Mouse (Mus musculus) ES-E14 (cell line): ENCODE results near the gene Tspo2. TPM values are rescaled to one million over a fixed set of nuclear protein-coding genes. Genes with fewer than 3 reads are reported as not detected.

Experiments
- DNase-seq: peaks from one replicate; pipeline ENCODE4 v3.0.0-alpha.2; 2013; ENCODE audit warnings: low read depth, low spot score
- H3K27ac ChIP-seq: 2 replicates; pipeline ENCODE4 v1.5.1; 2012; ENCODE audit warnings: low read depth, mild to moderate bottlenecking, low read length, moderate library complexity, mixed read lengths; ENCODE audit not compliant: poor library complexity, insufficient read depth, severe bottlenecking
- H3K36me3 ChIP-seq: 2 replicates; pipeline ENCODE4 v1.6.1; 2012; ENCODE audit warnings: mild to moderate bottlenecking, low read length, moderate library complexity, mixed read lengths; ENCODE audit not compliant: control insufficient read depth, poor library complexity, insufficient read depth, severe bottlenecking
- H3K4me1 ChIP-seq, 2 experiments: fragments of 150-350 bp in 1 of 2; sonication (generic) in 1 of 2; 2 replicates each; pipeline ENCODE4 v1.6.1; 2012; ENCODE audit warnings: low read length in 2 of 2, mild to moderate bottlenecking in 1 of 2, mixed read lengths in 1 of 2; ENCODE audit not compliant: control insufficient read depth in 2 of 2, insufficient read depth in 2 of 2, poor library complexity in 1 of 2
- H3K4me3 ChIP-seq, 2 experiments: fragments of 150-350 bp in 1 of 2; sonication (generic) in 1 of 2; 2 replicates each; pipeline ENCODE4 v1.5.1; 2012; ENCODE audit warnings: low read length in 2 of 2, low read depth in 1 of 2, mild to moderate bottlenecking in 1 of 2, mixed read lengths in 1 of 2; ENCODE audit not compliant: insufficient read depth in 1 of 2, poor library complexity in 1 of 2, severe bottlenecking in 1 of 2
- H3K9ac ChIP-seq: 2 replicates; pipeline ENCODE4 v1.6.1; 2012; ENCODE audit warnings: low read depth, mild to moderate bottlenecking, low read length, mixed read lengths; ENCODE audit not compliant: poor library complexity, insufficient read depth, severe bottlenecking
- H3K9me3 ChIP-seq: fragments of 150-350 bp; sonication (generic); 2 replicates; pipeline ENCODE4 v1.6.1; 2012; ENCODE audit warnings: low read depth, mild to moderate bottlenecking, low read length; ENCODE audit not compliant: control insufficient read depth, insufficient read depth
- CHD2 ChIP-seq: IDR thresholded peaks from 2 replicates; pipeline ENCODE4 v1.6.1; 2014; ENCODE audit warnings: mild to moderate bottlenecking, low read depth, low read length, inconsistent platforms
- HCFC1 ChIP-seq: IDR thresholded peaks from 2 replicates; pipeline ENCODE4 v1.6.1; 2012; ENCODE audit warnings: low read length, inconsistent platforms, borderline replicate concordance; ENCODE audit not compliant: insufficient read depth
- MAFK ChIP-seq: IDR thresholded peaks from 2 replicates; pipeline ENCODE4 v1.6.1; 2014; ENCODE audit warnings: mild to moderate bottlenecking, low read depth, low read length, inconsistent platforms; ENCODE audit not compliant: insufficient read depth
- ZC3H11A ChIP-seq: IDR thresholded peaks from 2 replicates; pipeline ENCODE4 v1.6.1; 2012; ENCODE audit warnings: low read depth, mild to moderate bottlenecking, inconsistent platforms, low read length, borderline replicate concordance
- ZNF384 ChIP-seq: IDR thresholded peaks from 2 replicates; pipeline ENCODE4 v1.6.1; 2012; ENCODE audit warnings: low read depth, low read length, inconsistent platforms
- in situ Hi-C, 2 experiments: fragments of 600-800 bp; cut with MboI; formaldehyde crosslinking; loops; one replicate each; pipeline ENCODE4 v1.15.1; 2025; ENCODE audit warnings: low sequenced_read_pairs in 2 of 2, inconsistent platforms in 1 of 2; ENCODE audit not compliant: unreplicated experiment in 2 of 2
- total RNA-seq: library from RNA; depleted of rRNA; stranded (reverse); fragments of 300-350 nt; gene quantifications from 2 replicates; pipeline ENCODE4 v1.2.3, GENCODE M21; 2012

Tspo2 gene
- total RNA-seq, 1 experiment, result not detected

GRCm38 (mm10) chr17:48416425-48417195 is 34.7 kb downstream of the Tspo2 start:
- H3K36me3 ChIP-seq, result peaks cover 39% of the 10 kb centered on the region
- no peak overlapping the region for H3K27ac ChIP-seq
- no peaks in the 10 kb centered on the region for H3K9me3 ChIP-seq
- no peaks in the 10 kb centered on the region for H3K4me1 ChIP-seq
- no peak for DNase-seq
- H3K9ac ChIP-seq, result no peak overlapping the region
- H3K4me3 ChIP-seq, result no peak overlapping the region
- TF ChIP-seq MAFK (no peak), ZNF384 (0 out of 2 replicates have a peak, but pooled peaks have one; percentile 6), ZC3H11A (peak; percentile 36; the same call in 1 of the 2 replicates)
- in situ Hi-C loops, result no loop called here

GRCm38 (mm10) chr17:48416011-48416410 is 35.3 kb downstream of the Tspo2 start:
- TF ChIP-seq CHD2 (no peak), HCFC1 (no peak), ZNF384 (no peak), ZC3H11A (no peak)
- Histone ChIP-seq H3K9me3 (no peaks in the 10 kb centered on the region), H3K27ac (no peak overlapping the region), H3K36me3 (peaks cover 40% of the 10 kb centered on the region), H3K4me1 (no peaks in the 10 kb centered on the region; a peak in 2 of 4 replicates), H3K9ac (no peak overlapping the region), H3K4me3 (no peak overlapping the region)
- in situ Hi-C loops, result no loop called here
- DNase-seq, result no peak

GRCm38 (mm10) chr17:48411241-48411640 is 40.1 kb downstream of the Tspo2 start:
- no peaks in the 10 kb centered on the region for H3K9me3 ChIP-seq
- no peak overlapping the region for H3K27ac ChIP-seq
- H3K4me1 ChIP-seq, result peaks cover 0 to 4% of the 10 kb centered on the region in 2 experiments; a peak in 3 of 4 replicates
- no peak for DNase-seq
- H3K36me3 ChIP-seq, result peaks cover 22% of the 10 kb centered on the region
- TF ChIP-seq HCFC1, result no peak
- peak overlapping the region; percentile 94; a peak in 3 of 4 replicates for H3K4me3 ChIP-seq
- peak overlapping the region; percentile 4; the same call in 1 of the 2 replicates for H3K9ac ChIP-seq
- in situ Hi-C loops, result no loop called here

GRCm38 (mm10) chr17:48410299-48410785 is 41.0 kb downstream of the Tspo2 start:
- H3K9ac ChIP-seq, result peak overlapping the region; percentile 100
- H3K9me3 ChIP-seq, result no peaks in the 10 kb centered on the region
- H3K4me1 ChIP-seq, result peaks cover 0 to 4% of the 10 kb centered on the region in 2 experiments; a peak in 3 of 4 replicates
- in situ Hi-C loops, result no loop called here
- peak overlapping the region; percentile 98 for H3K27ac ChIP-seq
- peak overlapping the region; percentile 94 for H3K4me3 ChIP-seq
- no peak for DNase-seq
- H3K36me3 ChIP-seq, result peaks cover 20% of the 10 kb centered on the region
- no peak for TF ChIP-seq CHD2
- no peak for TF ChIP-seq MAFK
- no peak for TF ChIP-seq ZC3H11A
- TF ChIP-seq ZNF384, result no peak
- no peak for TF ChIP-seq HCFC1
